Mouse (Mus musculus) C2C12 (cell line): ENCODE data around the gene Hnrnpul2.

ENCODE experiments used
- CEBPB ChIP-seq: IDR thresholded peaks from one replicate; pipeline ENCODE4 v1.6.1; 2011; ENCODE audit warnings: low read depth, mild to moderate bottlenecking, control low read depth, moderate library complexity
- CTCF ChIP-seq: IDR thresholded peaks from one replicate; pipeline ENCODE4 v1.5.1; 2011; ENCODE audit not compliant: control insufficient read depth, insufficient read depth, insufficient read length
- MAX ChIP-seq: IDR thresholded peaks from one replicate; pipeline ENCODE4 v1.6.1; 2011; ENCODE audit warnings: mild to moderate bottlenecking, control low read depth
- USF1 ChIP-seq: IDR thresholded peaks from one replicate; pipeline ENCODE4 v1.6.1; 2011; ENCODE audit warnings: low read depth, mild to moderate bottlenecking, control low read depth, moderate library complexity

GRCm38 (mm10) chr19:8881034-8881392 lies 61.2 kb downstream of the Hnrnpul2 start:
- TF ChIP-seq USF1 (no peak), CTCF (no peak), CEBPB (no peak), MAX (no peak)
